Mouse (Mus musculus) A20 (cell line): ENCODE results near the gene Garem2.

Experiments used
- DNase-seq: peaks from one replicate; pipeline ENCODE4 v3.0.0-alpha.2; 2011; ENCODE audit warnings: low read depth, low spot score

Garem2 gene

GRCm38 (mm10) chr5:30111771-30112170 is 6.8 kb downstream of the Garem2 start:
- DNase-seq: no peak

DNA sequence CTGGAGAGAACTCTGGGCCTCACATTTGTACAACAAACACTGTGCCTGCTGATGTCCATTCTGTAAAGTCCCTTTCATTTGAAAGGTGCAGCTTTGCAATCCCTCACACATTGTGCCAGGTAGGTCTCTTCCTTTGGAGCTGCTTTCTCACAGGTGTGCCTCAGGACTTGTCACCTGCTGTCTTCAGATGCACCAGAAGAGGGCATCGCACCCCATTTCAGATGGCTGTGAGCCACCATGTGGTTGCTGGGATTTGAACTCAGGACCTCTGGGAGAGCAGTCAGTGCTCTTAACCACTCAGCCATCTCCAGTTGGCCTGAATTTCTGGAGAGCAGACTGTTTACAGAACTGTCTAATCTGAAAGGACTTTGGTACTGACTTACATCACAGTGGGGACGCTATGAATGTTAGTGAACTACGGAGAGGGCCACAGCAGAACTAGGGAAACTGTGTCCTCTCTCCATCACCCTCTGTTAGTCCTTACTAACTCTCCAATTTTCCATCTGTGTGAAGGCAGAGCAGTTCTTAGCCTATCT is 7.6 kb downstream of the Garem2 start:
- DNase-seq: peak; percentile 26

DNA sequence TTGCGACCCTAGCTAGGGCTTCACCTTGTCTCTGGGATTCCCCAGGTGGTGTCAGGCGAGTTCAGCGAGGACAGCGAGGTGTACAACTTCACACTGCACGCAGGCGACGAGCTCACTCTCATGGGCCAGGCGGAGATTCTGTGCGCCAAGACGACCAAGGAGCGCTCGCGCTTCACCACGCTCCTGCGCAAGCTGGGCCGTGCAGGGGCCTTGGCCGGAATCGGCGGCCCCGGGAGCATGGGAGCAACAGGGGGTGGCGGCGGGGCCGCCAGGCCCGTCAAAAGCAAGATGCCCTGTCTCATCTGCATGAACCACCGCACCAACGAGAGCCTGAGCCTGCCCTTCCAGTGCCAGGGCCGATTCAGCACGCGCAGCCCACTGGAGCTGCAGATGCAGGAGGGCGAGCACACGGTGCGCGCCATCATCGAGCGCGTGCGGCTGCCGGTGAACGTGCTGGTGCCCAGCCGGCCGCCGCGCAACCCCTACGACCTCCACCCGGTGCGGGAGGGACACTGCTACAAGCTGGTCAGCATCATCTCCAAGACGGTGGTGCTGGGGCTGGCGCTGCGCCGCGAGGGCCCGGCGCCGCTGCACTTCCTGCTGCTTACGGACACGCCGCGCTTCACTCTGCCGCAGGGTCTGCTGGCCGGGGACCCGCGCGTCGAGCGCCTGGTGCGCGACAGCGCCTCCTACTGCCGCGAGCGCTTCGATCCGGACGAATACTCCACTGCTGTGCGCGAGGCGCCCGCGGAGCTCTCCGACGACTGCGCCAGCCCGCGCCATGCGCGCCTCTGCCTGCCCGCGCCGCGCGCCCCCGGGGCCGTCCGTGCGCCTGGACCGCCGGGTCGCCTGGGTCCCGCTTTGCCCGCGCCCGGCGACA is 9.2 kb downstream of the Garem2 start:
- DNase-seq: peak; percentile 82

DNA sequence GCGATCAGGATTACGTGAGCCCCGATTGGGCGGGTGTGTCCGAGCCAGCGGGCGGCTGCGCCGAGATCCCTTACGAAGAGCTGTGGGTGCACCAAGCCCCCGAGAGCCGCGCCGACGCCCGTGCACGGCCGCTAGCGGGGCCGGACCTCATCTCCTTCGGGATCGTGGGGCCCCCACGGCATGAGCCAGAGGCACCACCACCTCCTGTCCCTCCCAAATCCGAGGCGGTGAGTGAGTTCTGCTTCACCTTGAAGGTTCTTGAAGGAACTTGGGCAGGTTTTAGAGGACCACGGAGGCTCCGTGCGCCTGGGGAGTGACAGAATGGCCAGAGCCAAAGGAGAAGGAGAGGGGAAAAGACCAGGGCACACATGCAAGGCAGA is 9.8 kb downstream of the Garem2 start:
- DNase-seq: no peak

GRCm38 (mm10) chr5:30115718-30116117 is 10.8 kb downstream of the Garem2 start:
- DNase-seq: no peak

- DNase-seq: no peak
Measured at GRCm38 (mm10) chr5:30118018-30118417, 13.1 kb downstream of the Garem2 start.

DNA sequence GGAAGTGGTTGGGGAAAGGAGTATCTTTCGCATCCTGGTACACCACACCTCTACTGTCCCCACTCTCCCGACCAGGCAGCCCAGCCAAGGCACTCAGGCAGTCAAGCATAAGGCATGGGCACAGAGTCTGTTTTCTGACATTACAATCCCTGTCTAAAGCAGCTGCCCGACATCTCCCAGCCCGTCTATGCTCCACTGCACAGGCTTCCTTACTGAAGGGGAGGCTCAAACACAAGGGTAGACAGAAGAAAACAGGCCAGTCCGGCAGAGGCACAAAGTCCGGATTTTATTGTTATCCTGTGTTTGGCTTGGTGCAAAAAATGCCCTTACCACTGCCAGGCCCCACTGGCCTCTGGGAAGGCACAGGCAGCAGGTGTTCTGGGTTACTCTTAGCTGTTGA is 14.2 kb downstream of the Garem2 start:
- no peak for DNase-seq

DNA sequence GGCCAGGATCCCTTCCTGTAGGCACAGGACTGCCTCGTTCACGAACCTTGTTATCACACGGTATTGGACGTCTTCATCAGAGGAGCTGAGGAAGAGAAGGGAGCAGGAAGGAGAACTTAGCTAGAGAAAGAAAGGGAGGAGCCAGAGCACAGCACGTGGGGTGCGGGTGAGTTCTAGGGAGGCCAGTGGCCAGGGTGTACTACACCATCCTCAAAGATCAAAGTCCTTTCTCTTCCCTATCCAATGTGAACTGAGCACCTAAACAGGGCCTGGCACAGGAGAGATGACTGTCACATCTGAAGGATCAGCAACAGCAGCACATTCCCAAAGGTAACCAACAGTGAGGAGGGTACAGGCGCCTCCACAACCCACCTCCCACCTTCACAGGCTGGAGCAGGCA is 15.1 kb downstream of the Garem2 start:
- no peak for DNase-seq

GRCm38 (mm10) chr5:30122481-30122880 is 17.5 kb downstream of the Garem2 start:
- DNase-seq: no peak

DNA sequence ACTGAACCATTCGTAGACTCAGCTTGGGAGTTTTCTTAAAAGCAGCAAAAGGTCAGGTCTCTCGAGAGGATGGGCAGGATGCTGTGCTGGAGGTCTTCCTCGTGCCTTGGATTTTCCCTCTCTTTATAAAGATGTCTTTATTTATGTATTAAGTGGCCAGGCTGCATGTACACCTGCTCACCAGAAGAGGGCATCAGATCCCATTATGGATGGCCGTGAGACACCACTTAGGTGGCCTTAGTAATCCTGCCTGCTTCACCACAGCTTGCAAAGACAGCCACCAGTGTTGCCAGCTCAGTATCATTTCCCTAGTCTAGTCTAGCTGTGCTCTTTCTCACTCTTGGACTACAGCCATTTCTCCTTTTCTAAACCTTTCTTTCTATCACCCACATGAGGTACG is 20.6 kb downstream of the Garem2 start:
- peak; percentile 73 for DNase-seq

DNA sequence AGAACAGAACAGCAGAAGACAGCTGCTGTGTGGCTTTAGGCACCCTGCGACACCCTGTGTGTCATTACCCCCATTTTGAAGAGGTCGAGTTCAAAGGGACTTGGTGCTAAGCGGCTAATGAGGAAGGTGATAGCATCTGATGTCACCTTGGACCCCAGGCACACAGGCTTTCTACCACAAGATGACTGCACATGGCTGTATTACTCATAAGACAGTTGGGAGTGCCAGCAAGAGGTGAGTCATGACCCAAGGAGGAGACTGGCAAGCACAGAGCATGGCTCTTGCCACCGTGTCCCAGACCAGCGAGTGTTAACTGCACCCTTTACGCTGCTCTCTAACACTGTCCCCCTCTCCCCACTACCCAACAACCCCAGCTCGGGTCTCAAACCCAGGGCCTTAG is 21.8 kb downstream of the Garem2 start:
- no peak for DNase-seq

GRCm38 (mm10) chr5:30127921-30128597 is 23.1 kb downstream of the Garem2 start:
- DNase-seq: no peak

- no peak for DNase-seq
Measured at GRCm38 (mm10) chr5:30128680-30129079, 23.7 kb downstream of the Garem2 start.

DNA sequence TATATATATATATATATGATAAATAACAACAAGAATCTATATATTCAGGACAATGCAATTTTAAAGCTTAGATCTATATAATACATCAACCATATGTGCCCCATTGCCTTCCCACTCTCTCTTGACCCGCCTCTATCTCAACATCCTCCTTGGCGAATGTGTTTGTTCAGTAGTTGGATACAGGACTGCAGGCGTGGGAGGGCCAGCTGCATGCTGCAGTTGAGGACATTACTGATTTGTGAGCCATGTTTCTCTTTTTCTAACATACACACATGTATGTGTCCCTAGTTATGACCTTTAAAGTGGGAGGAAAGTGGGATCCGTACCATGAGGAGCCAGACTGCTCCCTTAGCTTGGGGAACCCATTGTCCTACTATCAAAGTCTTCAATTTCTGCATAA is 26.3 kb downstream of the Garem2 start:
- no peak for DNase-seq

DNA sequence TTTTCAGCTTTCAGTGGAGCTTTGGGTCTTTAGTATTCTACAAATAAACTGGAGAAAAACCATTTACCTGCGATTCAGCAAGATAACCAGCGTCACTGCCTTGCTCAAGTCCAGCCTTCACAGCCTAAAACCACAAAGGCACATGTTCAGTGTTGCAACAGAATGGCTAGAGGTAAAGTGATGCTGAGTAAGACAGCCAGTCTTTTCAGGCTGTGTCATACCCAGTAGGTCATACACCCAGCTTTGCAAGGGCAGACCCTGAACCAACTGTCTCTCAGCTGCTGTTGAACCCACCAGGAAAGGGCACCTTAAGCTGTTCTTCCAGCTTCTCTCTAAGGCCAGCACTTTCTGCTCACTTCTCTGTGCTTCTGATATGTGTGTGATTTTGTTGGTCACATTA is 27.2 kb downstream of the Garem2 start:
- DNase-seq: no peak

GRCm38 (mm10) chr5:30135711-30136231 is 30.8 kb downstream of the Garem2 start:
- no peak for DNase-seq

- no peak for DNase-seq
Measured at GRCm38 (mm10) chr5:30137271-30137670, 32.3 kb downstream of the Garem2 start.

DNA sequence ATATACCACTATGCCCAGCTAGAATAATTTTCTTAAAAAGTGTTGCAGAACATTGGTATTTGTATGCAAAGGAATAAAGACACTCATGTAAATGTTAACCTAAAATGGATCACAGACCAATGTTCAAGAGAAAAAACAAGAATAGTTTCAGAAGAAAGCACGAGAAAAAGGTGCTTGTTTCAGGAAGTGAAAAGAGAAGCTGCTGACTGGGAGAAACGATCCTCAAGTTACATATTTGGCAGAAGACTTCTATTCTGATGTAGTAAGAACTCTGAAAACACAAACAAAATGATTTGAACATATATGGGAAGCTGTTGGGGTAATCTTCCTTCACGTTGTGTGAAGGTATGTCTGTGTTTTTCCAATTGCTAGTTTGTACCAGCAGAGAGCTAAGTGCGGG is 33.2 kb downstream of the Garem2 start:
- DNase-seq: peak; percentile 53

DNA sequence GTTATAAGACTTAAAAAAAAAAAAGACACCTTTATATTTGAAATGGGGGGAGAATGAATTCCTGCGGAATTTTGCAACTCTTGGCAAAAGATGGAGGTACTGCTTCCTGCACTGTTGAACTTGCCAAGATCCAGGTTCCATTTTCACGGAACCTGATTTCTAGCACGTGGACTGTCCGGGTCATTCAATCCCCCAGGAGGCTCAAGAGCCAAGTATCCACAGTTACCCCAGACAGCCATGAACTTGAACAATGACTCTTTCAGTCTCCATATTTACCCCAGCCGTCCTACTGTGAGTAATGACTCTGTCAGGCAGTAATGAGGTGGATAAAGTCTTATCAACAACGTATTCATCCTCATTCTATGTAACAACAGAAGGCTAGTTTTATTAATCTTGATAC is 41.6 kb downstream of the Garem2 start:
- DNase-seq: no peak

- DNase-seq: no peak
Measured at GRCm38 (mm10) chr5:30148133-30148920, 43.4 kb downstream of the Garem2 start.

DNA sequence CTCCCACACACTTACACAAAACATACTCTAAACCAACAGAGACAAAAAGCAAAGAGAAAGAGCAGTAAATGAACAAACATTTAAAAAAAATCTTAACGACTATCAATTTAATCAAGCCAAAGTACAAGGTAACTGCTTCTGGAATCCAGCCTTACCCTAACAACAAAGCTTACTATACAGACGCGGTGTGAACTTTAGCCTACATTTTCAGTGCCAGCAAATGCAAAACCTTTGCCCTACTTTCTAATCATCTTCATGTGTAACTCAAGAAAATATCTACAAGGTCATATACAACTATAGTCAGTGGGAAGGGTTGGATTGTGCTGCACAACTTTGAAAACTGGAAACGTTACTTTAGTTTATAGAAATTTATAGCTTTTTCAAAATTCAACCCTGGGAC is 47.0 kb downstream of the Garem2 start:
- no peak for DNase-seq

- DNase-seq: no peak
Measured at GRCm38 (mm10) chr5:30152413-30152812, 47.5 kb downstream of the Garem2 start.
